Mouse (Mus musculus): ENCODE results near the gene Slc25a30.

GRCm38 (mm10) chr14:75833546-75834250, 46.9 kb upstream of the Slc25a30 start:
- TF ChIP-seq GATA1 (IDR thresholded peaks at IDR 0.05; ENCODE audit: borderline replicate concordance, low read length): no peak
- TF ChIP-seq FLI1 (IDR thresholded peaks at IDR 0.05; ENCODE audit: low read length): no peak

All from megakaryocyte, embryonic 14.5 days (primary cell).